Mouse (Mus musculus) skeletal muscle tissue, adult 2 months (tissue): ENCODE results near the gene Trmo.

Experiments used
- DNase-seq: peaks from one replicate; pipeline ENCODE4 v3.0.0-alpha.2; 2012; ENCODE audit warnings: low read depth, low spot score

Trmo gene

DNA sequence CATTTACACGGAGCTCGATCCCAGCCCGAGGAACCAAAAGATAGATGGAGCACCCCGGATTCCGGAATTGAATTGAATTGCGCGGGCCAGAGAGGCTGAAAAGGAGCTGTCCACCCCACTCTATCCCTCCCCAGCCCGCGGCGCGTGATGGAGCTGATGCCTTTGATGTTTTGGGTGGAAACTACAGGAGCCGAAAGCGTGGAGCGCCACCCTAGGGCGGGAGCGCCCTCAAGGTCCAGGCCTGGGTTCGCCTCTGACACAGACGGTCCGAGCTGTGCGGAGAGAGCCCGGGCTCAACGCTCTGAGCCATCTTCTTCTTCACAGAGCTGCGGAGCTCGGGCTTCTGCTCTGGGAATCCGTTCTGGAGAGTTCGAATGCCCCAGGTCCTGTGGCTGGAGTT lies 49.7 kb downstream of the Trmo start:
- DNase-seq = no peak

DNA sequence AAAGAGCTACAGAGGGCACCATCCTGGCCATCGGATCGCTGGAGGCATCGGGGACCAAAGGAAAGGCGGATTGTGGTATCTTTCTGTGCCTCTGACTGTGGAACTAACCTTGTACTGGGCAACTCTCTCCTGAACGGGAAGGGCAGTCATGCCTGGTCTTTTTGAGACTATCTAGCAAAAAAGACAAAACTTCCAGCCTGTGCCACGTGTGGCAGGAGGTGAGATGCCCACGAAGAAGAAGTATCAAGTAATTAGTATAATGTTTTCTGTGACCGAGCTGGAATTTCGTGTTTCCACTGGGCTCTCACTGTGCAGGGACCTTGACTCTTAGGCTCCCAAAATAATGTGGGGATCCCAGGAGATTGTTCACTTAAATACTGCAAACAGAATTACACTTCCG lies 50.2 kb downstream of the Trmo start:
- no peak for DNase-seq

DNA sequence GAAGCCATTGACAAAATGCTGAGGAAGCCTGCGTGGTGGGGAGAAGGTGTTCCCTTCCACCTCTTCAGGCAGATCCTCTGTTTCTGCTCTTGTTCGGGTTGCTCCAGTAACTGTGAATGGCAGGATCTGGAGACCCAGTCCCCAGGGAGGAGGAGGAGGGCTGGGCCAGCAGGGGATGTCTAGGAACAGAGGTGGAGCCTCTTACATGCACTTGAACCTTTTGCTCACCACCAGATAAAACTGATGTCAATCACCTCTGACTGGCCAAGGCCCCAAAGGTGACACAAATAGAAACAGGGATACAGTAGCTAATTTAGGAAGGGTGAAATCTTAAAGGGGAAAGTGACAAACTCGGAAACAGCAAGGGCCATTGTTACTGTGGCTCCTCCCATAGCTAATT lies 51.2 kb downstream of the Trmo start:
- no peak for DNase-seq

DNA sequence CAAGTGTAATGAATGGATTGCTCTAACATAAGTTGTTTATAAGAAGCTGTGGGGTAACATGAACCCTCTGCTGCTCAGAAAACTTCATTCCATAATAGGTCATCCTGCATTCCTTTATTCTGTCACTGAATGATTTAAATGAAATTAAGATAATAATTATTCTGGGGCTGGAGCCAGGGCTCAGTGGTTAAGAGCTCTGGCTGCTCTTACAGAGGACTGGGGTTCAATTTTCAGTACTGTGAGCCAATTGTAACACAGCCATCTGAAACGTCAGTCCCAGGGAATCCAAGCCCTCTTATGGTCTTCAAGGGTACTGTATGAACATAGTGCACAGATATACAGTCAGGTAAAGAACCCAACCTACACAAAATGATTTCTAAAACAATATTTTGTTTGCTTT lies 53.4 kb downstream of the Trmo start:
- DNase-seq = no peak

DNA sequence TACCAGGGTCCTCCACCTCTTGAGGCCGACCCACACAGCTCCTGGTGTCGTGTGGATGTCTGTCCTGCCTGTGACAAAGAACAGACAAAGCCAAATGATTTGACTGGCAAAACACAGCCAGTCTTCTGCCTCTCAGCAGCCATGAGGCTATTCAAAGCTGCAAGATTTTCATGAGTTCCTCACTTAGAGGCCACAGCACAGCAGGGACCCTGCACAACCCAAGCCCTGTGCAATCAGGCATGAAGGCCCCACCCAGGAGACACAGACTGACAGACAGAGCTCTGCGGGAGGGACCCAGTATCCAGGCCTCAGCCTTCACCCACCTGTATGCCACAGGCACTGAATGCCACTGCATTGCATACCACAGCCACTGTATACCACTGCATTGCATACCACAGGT lies 60.3 kb downstream of the Trmo start:
- DNase-seq = no peak
